Mouse (Mus musculus) stomach, postnatal 0 days (tissue): ENCODE measurements around the gene Smpd3.

Experiments used
- CTCF ChIP-seq: IDR thresholded peaks from 2 replicates; pipeline ENCODE4 v1.5.1; 2016; ENCODE audit warnings: antibody characterized with exemption, low read depth, mild to moderate bottlenecking, moderate library complexity
- EP300 ChIP-seq: optimal IDR thresholded peaks from 2 replicates; pipeline ENCODE3; 2016; ENCODE audit warnings: antibody characterized with exemption

GRCm38 (mm10) chr8:106376862-106377261 lies 39.1 kb upstream of the Smpd3 start:
- TF ChIP-seq CTCF, result no peak
- TF ChIP-seq EP300, result no peak
